Comparison of ENCODE assay signal across 22 mouse cellular contexts in genomic region chr13:34709566-34709965, GRCm38 (mm10). TPM values are rescaled to one million over a fixed set of nuclear protein-coding genes. Genes with fewer than 3 reads are reported as not detected.
DNase-seq lines count a peak whose midpoint lies in the region; ATAC-seq and TF ChIP-seq lines count a peak whose summit lies in the region.
"Had no signal": no experiment of that assay in that cellular context is flagged by ENCODE, and none has a peak within 500 bp of the region (broad histone marks: within the 10 kb centered on the region; RNA-seq: fewer than 3 reads in every experiment).

No protein-coding gene starts in this region.

- 80% methylated on average over 4 of the region's 4 CpGs for WGBS in heart, postnatal 0 days
- WGBS in heart, embryonic 10.5 days: 83% methylated on average over 4 of the region's 4 CpGs
- WGBS in hindbrain, embryonic 14.5 days: 93% methylated on average over 4 of the region's 4 CpGs

- no peak overlapping the region for H3K4me2 ChIP-seq in heart, postnatal 0 days (ENCODE audit: low read depth, low read length)
- no peak overlapping the region for H3K4me2 ChIP-seq in hindbrain, embryonic 14.5 days (replicated peaks)
- H3K4me2 ChIP-seq: forebrain, embryonic 13.5 days; hindbrain, embryonic 12.5 days; liver, embryonic 12.5 days; midbrain, embryonic 12.5 days; neural tube, embryonic 15.5 days had no signal

- no peak for TF ChIP-seq CTCF in gastrocnemius, adult 2 months (IDR thresholded peaks at IDR 0.05)
- no peak for TF ChIP-seq CTCF in heart, postnatal 0 days (IDR thresholded peaks at IDR 0.05; ENCODE audit: low read depth)
- TF ChIP-seq CTCF in cortical plate, adult 2 months (IDR thresholded peaks at IDR 0.05; ENCODE audit: extremely low read depth, insufficient read depth, low read length): no peak

- TF ChIP-seq EP300 in heart, postnatal 0 days (IDR thresholded peaks at IDR 0.05; ENCODE audit: low read depth): no peak

- no peak overlapping the region for H3K9ac ChIP-seq in heart, postnatal 0 days (replicated peaks; ENCODE audit: low read depth, low read length)
- no peak overlapping the region for H3K9ac ChIP-seq in hindbrain, embryonic 14.5 days
- H3K9ac ChIP-seq: forebrain, embryonic 13.5 days; hindbrain, embryonic 12.5 days; liver, embryonic 12.5 days; midbrain, embryonic 12.5 days; neural tube, embryonic 15.5 days had no signal

- H3K27ac ChIP-seq in gastrocnemius, adult 2 months: peak overlapping the region; percentile 44
- peak overlapping the region; percentile 61 for H3K27ac ChIP-seq in heart, postnatal 0 days (ENCODE audit: low read depth)
- H3K27ac ChIP-seq in heart, embryonic 10.5 days: no peak overlapping the region
- H3K27ac ChIP-seq in cortical plate, adult 2 months (ENCODE audit: insufficient read depth, low read length): peak overlapping the region; percentile 61; the same call in 1 of the 2 replicates
- no peak overlapping the region for H3K27ac ChIP-seq in hindbrain, embryonic 14.5 days
- H3K27ac ChIP-seq: forebrain, embryonic 13.5 days; hindbrain, embryonic 12.5 days; liver, embryonic 12.5 days; macrophage; midbrain, embryonic 12.5 days; neural tube, embryonic 15.5 days had no signal

- no peaks in the 10 kb centered on the region for H3K4me1 ChIP-seq in heart, postnatal 0 days (ENCODE audit: control insufficient read depth, insufficient read depth)
- H3K4me1 ChIP-seq in heart, embryonic 10.5 days: peaks cover 5% of the 10 kb centered on the region; the same call in 1 of the 2 replicates
- no peaks in the 10 kb centered on the region; the same call in 1 of the 2 replicates for H3K4me1 ChIP-seq in cortical plate, adult 2 months (ENCODE audit: control insufficient read depth, insufficient read depth, low read length)
- H3K4me1 ChIP-seq in hindbrain, embryonic 14.5 days (replicated peaks; ENCODE audit: control insufficient read depth, insufficient read depth, low read length): no peaks in the 10 kb centered on the region
- H3K4me1 ChIP-seq: forebrain, embryonic 13.5 days; liver, embryonic 12.5 days; midbrain, embryonic 12.5 days had no signal

- H3K27me3 ChIP-seq in heart, postnatal 0 days (ENCODE audit: control insufficient read depth, insufficient read depth, low read length): no peaks in the 10 kb centered on the region
- no peaks in the 10 kb centered on the region for H3K27me3 ChIP-seq in heart, embryonic 10.5 days (ENCODE audit: insufficient read depth, poor library complexity, severe bottlenecking)
- no peaks in the 10 kb centered on the region for H3K27me3 ChIP-seq in hindbrain, embryonic 14.5 days (ENCODE audit: control insufficient read depth, insufficient read depth, low read length)
- H3K27me3 ChIP-seq: forebrain, embryonic 13.5 days; hindbrain, embryonic 12.5 days; liver, embryonic 12.5 days; midbrain, embryonic 12.5 days; neural tube, embryonic 15.5 days had no signal

- ATAC-seq in heart, postnatal 0 days (ENCODE audit: insufficient read depth, low read depth): no peak
- no peak for ATAC-seq in megakaryocyte-erythroid progenitor cell, adult 5-6 weeks (replicated peaks; ENCODE audit: low FRiP score, low TSS enrichment, poor library complexity, severe bottlenecking)
- no peak for ATAC-seq in hindbrain, embryonic 14.5 days (ENCODE audit: low FRiP score)
- ATAC-seq: forebrain, embryonic 13.5 days; liver, embryonic 12.5 days had no signal

- H3K4me3 ChIP-seq in gastrocnemius, adult 2 months: no peak overlapping the region
- H3K4me3 ChIP-seq in heart, postnatal 0 days (ENCODE audit: low read depth, low read length): no peak overlapping the region
- H3K4me3 ChIP-seq in heart, embryonic 10.5 days: no peak overlapping the region
- H3K4me3 ChIP-seq in cortical plate, adult 2 months (ENCODE audit: insufficient read depth, low read length): no peak overlapping the region
- no peak overlapping the region for H3K4me3 ChIP-seq in hindbrain, embryonic 14.5 days (replicated peaks; ENCODE audit: low read length)
- H3K4me3 ChIP-seq: forebrain, embryonic 13.5 days; hindbrain, embryonic 12.5 days; liver, embryonic 12.5 days; midbrain, embryonic 12.5 days; neural tube, embryonic 15.5 days had no signal

- intact Hi-C loops in gastrocnemius, adult 2 months (cut with DNase I): no loop called here

- no peaks in the 10 kb centered on the region for H3K9me3 ChIP-seq in heart, postnatal 0 days (replicated peaks; ENCODE audit: control insufficient read depth, low read length)
- H3K9me3 ChIP-seq in heart, embryonic 10.5 days: no peaks in the 10 kb centered on the region
- H3K9me3 ChIP-seq in hindbrain, embryonic 14.5 days (ENCODE audit: control insufficient read depth, low read length): no peaks in the 10 kb centered on the region
- H3K9me3 ChIP-seq: forebrain, embryonic 13.5 days; hindbrain, embryonic 12.5 days; liver, embryonic 12.5 days; midbrain, embryonic 12.5 days; neural tube, embryonic 15.5 days had no signal

- no peak for TF ChIP-seq POLR2A in cortical plate, adult 2 months (IDR thresholded peaks at IDR 0.05; ENCODE audit: extremely low read depth, insufficient read depth, low read length)

- no peak for DNase-seq in gastrocnemius, adult 2 months
- DNase-seq in gastrocnemius, postnatal 25 days: no peak
- no peak for DNase-seq in heart, postnatal 0 days (ENCODE audit: low spot score)
- DNase-seq in heart, embryonic 10.5 days (ENCODE audit: low spot score): no peak
- peak; percentile 32 for DNase-seq in lung, postnatal 10 days
- DNase-seq in hindbrain, embryonic 14.5 days (ENCODE audit: low spot score): no peak
- DNase-seq: cerebellum, adult 8-10 months; retina, postnatal 1 day; thymus, adult 2 months had no signal

- H3K36me3 ChIP-seq in heart, postnatal 0 days (replicated peaks; ENCODE audit: control insufficient read depth, insufficient read depth, low read length): no peaks in the 10 kb centered on the region
- no peaks in the 10 kb centered on the region for H3K36me3 ChIP-seq in heart, embryonic 10.5 days
- H3K36me3 ChIP-seq in hindbrain, embryonic 14.5 days (replicated peaks; ENCODE audit: control insufficient read depth, insufficient read depth): no peaks in the 10 kb centered on the region
- H3K36me3 ChIP-seq: hindbrain, embryonic 12.5 days; liver, embryonic 12.5 days; midbrain, embryonic 12.5 days; neural tube, embryonic 15.5 days had no signal

RNA-seq across cellular contexts. Expression of gene Fam50b, which starts 25.1 kb away (rescaled TPM):
- total RNA-seq in gastrocnemius, adult 2 months (2021): not detected
- total RNA-seq in gastrocnemius, postnatal 25 days (2021): not detected
- not detected in 2 replicates for total RNA-seq in heart, postnatal 0 days (2014; rRNA removed; ENCODE audit: low replicate concordance)
- not detected in 2 replicates for polyA plus RNA-seq in heart, postnatal 0 days (2015; fragmentation: Nextera tagmentation; extraction: Ambion mirVana)
- not detected in 2 replicates for polyA plus RNA-seq in heart, embryonic 10.5 days (2016; fragmentation: Nextera tagmentation; extraction: Ambion mirVana)
- polyA plus RNA-seq in cortical plate, adult 2 months (2012; rRNA removed): not detected in 2 replicates
- total RNA-seq in megakaryocyte-erythroid progenitor cell, adult 5-6 weeks (2014; fragmentation: Nextera tagmentation): not detected in 2 replicates
- not detected in 2 replicates for total RNA-seq in megakaryocyte-erythroid progenitor cell, adult 5-6 weeks (2017)
- not detected in 2 replicates for polyA plus RNA-seq in hindbrain, embryonic 14.5 days (2014; fragmentation: Nextera tagmentation; extraction: Ambion mirVana)
- total RNA-seq: adrenal gland, postnatal 14 days; gastrocnemius, postnatal 4 days; layer of hippocampus, adult 18-20 months; left cerebral cortex, postnatal 36 days had no signal
- polyA plus RNA-seq: forebrain, embryonic 13.5 days; intestine, embryonic 14.5 days; liver, embryonic 12.5 days; macrophage; midbrain, embryonic 12.5 days; neural tube, embryonic 15.5 days; thymus, adult 2 months had no signal

RNA-seq across cellular contexts. Expression of gene Pxdc1, which starts 56.3 kb away (rescaled TPM):
- total RNA-seq in gastrocnemius, adult 2 months (2021): 1 to 10 TPM; 3.6 to 8.6 TPM
- 1 to 10 TPM; 4.6 TPM for total RNA-seq in gastrocnemius, postnatal 25 days (2021)
- total RNA-seq in heart, postnatal 0 days (2014; rRNA removed; ENCODE audit: low replicate concordance): 29.5 and 31.2 TPM in 2 replicates
- polyA plus RNA-seq in heart, postnatal 0 days (2015; fragmentation: Nextera tagmentation; extraction: Ambion mirVana): 15.9 and 16.5 TPM in 2 replicates
- 11.2 and 11.7 TPM in 2 replicates for polyA plus RNA-seq in heart, embryonic 10.5 days (2016; fragmentation: Nextera tagmentation; extraction: Ambion mirVana)
- 8.2 and 9.3 TPM in 2 replicates for polyA plus RNA-seq in cortical plate, adult 2 months (2012; rRNA removed)
- not detected in 2 replicates for total RNA-seq in megakaryocyte-erythroid progenitor cell, adult 5-6 weeks (2014; fragmentation: Nextera tagmentation)
- not detected in 2 replicates for total RNA-seq in megakaryocyte-erythroid progenitor cell, adult 5-6 weeks (2017)
- polyA plus RNA-seq in hindbrain, embryonic 14.5 days (2014; fragmentation: Nextera tagmentation; extraction: Ambion mirVana): 10.4 and 13.2 TPM in 2 replicates

Comparison
In these comparisons a context has a peak if more than half of its experiments do, and no peak if none do; other contexts are left out.
1. H3K27ac ChIP-seq: peak in gastrocnemius, adult 2 months (single experiment), heart, postnatal 0 days (single experiment) and cortical plate, adult 2 months (single experiment); none in heart, embryonic 10.5 days (single experiment) and hindbrain, embryonic 14.5 days (single experiment).
2. RNA of gene Pxdc1, which starts 56.3 kb away (total RNA-seq): 29.5 to 31.2 TPM in heart, postnatal 0 days, 3.6 to 8.6 TPM in gastrocnemius, adult 2 months and 4.6 TPM in gastrocnemius, postnatal 25 days; not detected in megakaryocyte-erythroid progenitor cell, adult 5-6 weeks; every median in the first group is over 4 times any median in the second.